Mouse (Mus musculus) MEL (cell line): Measurements from ENCODE around the gene Rela. TPM values are rescaled to one million over a fixed set of nuclear protein-coding genes. Genes with fewer than 3 reads are reported as not detected.

Experiments
- DNase-seq: peaks from one replicate; pipeline ENCODE4 v3.0.0; 2011; ENCODE audit warnings: low read depth, low spot score
- H3K27ac ChIP-seq: 2 replicates; pipeline ENCODE4 v1.5.1; 2012; ENCODE audit warnings: low read depth, mild to moderate bottlenecking, control low read depth, low read length, moderate library complexity; ENCODE audit not compliant: control insufficient read depth
- H3K27me3 ChIP-seq, 2 experiments: fragments of 150-350 bp in 1 of 2; sonication (generic) in 1 of 2; 2 replicates each; pipeline ENCODE4 v1.6.1; 2012; ENCODE audit warnings: low read length in 2 of 2, mild to moderate bottlenecking in 2 of 2, improper control_type of control experiment in 1 of 2, moderate library complexity in 1 of 2; ENCODE audit not compliant: insufficient read depth in 2 of 2, control insufficient read depth in 1 of 2
- H3K36me3 ChIP-seq, 2 experiments: 2 replicates each; pipeline ENCODE4 v1.6.1; 2012 to 2014; ENCODE audit warnings: low read length in 2 of 2, improper control_type of control experiment in 1 of 2, inconsistent platforms in 1 of 2, mild to moderate bottlenecking in 1 of 2; ENCODE audit not compliant: insufficient read depth in 2 of 2, control insufficient read depth in 1 of 2
- H3K4me1 ChIP-seq, 2 experiments: fragments of 150-350 bp in 1 of 2; sonication (generic) in 1 of 2; 2 replicates each; pipeline ENCODE4 v1.6.1; 2012; ENCODE audit warnings: low read length in 2 of 2, improper control_type of control experiment in 1 of 2, mild to moderate bottlenecking in 1 of 2; ENCODE audit not compliant: insufficient read depth in 2 of 2, control insufficient read depth in 1 of 2
- H3K4me3 ChIP-seq, 2 experiments: fragments of 150-350 bp in 1 of 2; sonication (generic) in 1 of 2; 2 replicates each; pipeline ENCODE4 v1.5.1; 2012; ENCODE audit warnings: low read depth in 2 of 2, low read length in 2 of 2, mild to moderate bottlenecking in 2 of 2, moderate library complexity in 2 of 2, control low read depth in 1 of 2, improper control_type of control experiment in 1 of 2; ENCODE audit not compliant: control insufficient read depth in 1 of 2, insufficient read depth in 1 of 2
- H3K79me2 ChIP-seq: 2 replicates; pipeline ENCODE4 v1.6.1; 2012; ENCODE audit warnings: mild to moderate bottlenecking, low read length, moderate library complexity; ENCODE audit not compliant: control insufficient read depth, poor library complexity, insufficient read depth
- H3K9ac ChIP-seq: 2 replicates; pipeline ENCODE4 v1.6.1; 2012; ENCODE audit warnings: low read depth, mild to moderate bottlenecking, control low read depth, low read length, moderate library complexity; ENCODE audit not compliant: control insufficient read depth, poor library complexity, severe bottlenecking
- H3K9me3 ChIP-seq: fragments of 150-350 bp; sonication (generic); replicated peaks from 2 replicates; pipeline ENCODE4 v1.6.1; 2012; ENCODE audit warnings: mild to moderate bottlenecking, low read length, improper control_type of control experiment, moderate library complexity; ENCODE audit not compliant: insufficient read depth
- CHD2 ChIP-seq: IDR thresholded peaks from 2 replicates; pipeline ENCODE4 v1.6.1; 2011; ENCODE audit warnings: low read length, improper control_type of control experiment
- EP300 ChIP-seq, 2 experiments: IDR thresholded peaks; 2 replicates each; pipeline ENCODE4 v1.6.1; 2011; ENCODE audit warnings: improper control_type of control experiment in 2 of 2, low read length in 2 of 2, low read depth in 1 of 2, mild to moderate bottlenecking in 1 of 2
- ETS1 ChIP-seq: IDR thresholded peaks from 2 replicates; pipeline ENCODE4 v1.6.1; 2012; ENCODE audit warnings: low read depth, mild to moderate bottlenecking, inconsistent platforms, low read length, improper control_type of control experiment, moderate library complexity
- GATA1 ChIP-seq: IDR thresholded peaks from 2 replicates; pipeline ENCODE4 v1.6.1; 2011; ENCODE audit warnings: low read depth, low read length, improper control_type of control experiment
- MAFK ChIP-seq: IDR thresholded peaks from 2 replicates; pipeline ENCODE4 v1.6.1; 2011; ENCODE audit warnings: low read depth, mild to moderate bottlenecking, low read length, improper control_type of control experiment, borderline replicate concordance
- MAX ChIP-seq: IDR thresholded peaks from 2 replicates; pipeline ENCODE4 v1.6.1; 2011; ENCODE audit warnings: low read length, improper control_type of control experiment
- MAZ ChIP-seq: IDR thresholded peaks from 2 replicates; pipeline ENCODE4 v1.6.1; 2012; ENCODE audit warnings: low read depth, mild to moderate bottlenecking, inconsistent platforms, low read length, improper control_type of control experiment
- MEF2A ChIP-seq: IDR thresholded peaks from 2 replicates; pipeline ENCODE4 v1.6.1; 2014; ENCODE audit warnings: low read depth, mild to moderate bottlenecking, inconsistent platforms, low read length, improper control_type of control experiment; ENCODE audit not compliant: poor library complexity, insufficient replicate concordance, severe bottlenecking; ENCODE audit errors: extremely low read depth
- NRF1 ChIP-seq: IDR thresholded peaks from 2 replicates; pipeline ENCODE4 v1.6.1; 2014; ENCODE audit warnings: low read depth, mild to moderate bottlenecking, inconsistent platforms, low read length, improper control_type of control experiment, moderate library complexity; ENCODE audit not compliant: poor library complexity, insufficient read depth, severe bottlenecking
- POLR2AphosphoS2 ChIP-seq: IDR thresholded peaks from 2 replicates; pipeline ENCODE4 v1.6.1; 2011; ENCODE audit warnings: low read length, improper control_type of control experiment
- RAD21 ChIP-seq: IDR thresholded peaks from 2 replicates; pipeline ENCODE4 v1.6.1; 2011; ENCODE audit warnings: mild to moderate bottlenecking, low read depth, low read length, improper control_type of control experiment
- RCOR1 ChIP-seq: IDR thresholded peaks from 2 replicates; pipeline ENCODE4 v1.6.1; 2012; ENCODE audit warnings: low read depth, mild to moderate bottlenecking, inconsistent platforms, low read length, improper control_type of control experiment
- SIN3A ChIP-seq: IDR thresholded peaks from 2 replicates; pipeline ENCODE4 v1.6.1; 2012; ENCODE audit warnings: low read length, improper control_type of control experiment, inconsistent platforms
- SMC3 ChIP-seq: IDR thresholded peaks from 2 replicates; pipeline ENCODE4 v1.6.1; 2011; ENCODE audit warnings: low read depth, low read length, improper control_type of control experiment
- TCF12 ChIP-seq: IDR thresholded peaks from 2 replicates; pipeline ENCODE4 v1.6.1; 2014; ENCODE audit warnings: low read depth, mild to moderate bottlenecking, inconsistent platforms, low read length, improper control_type of control experiment, moderate library complexity
- UBTF ChIP-seq: IDR thresholded peaks from 2 replicates; pipeline ENCODE4 v1.6.1; 2012; ENCODE audit warnings: low read depth, mild to moderate bottlenecking, inconsistent platforms, low read length, improper control_type of control experiment, moderate library complexity, borderline replicate concordance; ENCODE audit not compliant: insufficient read depth
- USF1 ChIP-seq: IDR thresholded peaks from 2 replicates; pipeline ENCODE4 v1.6.1; 2014; ENCODE audit warnings: low read depth, mild to moderate bottlenecking, inconsistent platforms, low read length, improper control_type of control experiment, moderate library complexity
- USF2 ChIP-seq, 2 experiments: IDR thresholded peaks; 2 replicates each; pipeline ENCODE4 v1.6.1; 2011 to 2012; ENCODE audit warnings: improper control_type of control experiment in 2 of 2, low read length in 2 of 2, borderline replicate concordance in 1 of 2, inconsistent platforms in 1 of 2, low read depth in 1 of 2, mild to moderate bottlenecking in 1 of 2; ENCODE audit not compliant: insufficient read depth in 1 of 2
- ZKSCAN1 ChIP-seq: IDR thresholded peaks from 2 replicates; pipeline ENCODE4 v1.6.1; 2012; ENCODE audit warnings: low read depth, mild to moderate bottlenecking, inconsistent platforms, low read length, improper control_type of control experiment, moderate library complexity
- ZMIZ1 ChIP-seq: IDR thresholded peaks from 2 replicates; pipeline ENCODE4 v1.6.1; 2012; ENCODE audit warnings: low read depth, mild to moderate bottlenecking, inconsistent platforms, low read length, improper control_type of control experiment, moderate library complexity
- ZNF384 ChIP-seq: IDR thresholded peaks from 2 replicates; pipeline ENCODE4 v1.6.1; 2012; ENCODE audit warnings: low read depth, mild to moderate bottlenecking, inconsistent platforms, low read length, improper control_type of control experiment
- polyA plus RNA-seq, 2 experiments: library from polyadenylated mRNA; stranded (reverse) in 1 of 2; unstranded in 1 of 2; fragments of >175 nt in 1 of 2; fragments of >200 nt in 1 of 2; gene quantifications; 2 replicates each; pipeline versions ENCODE4 v1.2.1 to v1.2.4; 2012; ENCODE audit warnings: low replicate concordance in 2 of 2, low read depth in 1 of 2; ENCODE audit not compliant: insufficient read length in 2 of 2, insufficient read depth in 1 of 2, missing spikeins in 1 of 2
- total RNA-seq: library from RNA; depleted of rRNA; stranded (reverse); fragments of 300-350 nt; gene quantifications from 2 replicates; pipeline ENCODE4 v1.2.3, GENCODE M21; 2012

Rela gene
- total and polyA plus RNA-seq, 3 experiments = 16.4 to 61.7 TPM; not detected in 1

DNA sequence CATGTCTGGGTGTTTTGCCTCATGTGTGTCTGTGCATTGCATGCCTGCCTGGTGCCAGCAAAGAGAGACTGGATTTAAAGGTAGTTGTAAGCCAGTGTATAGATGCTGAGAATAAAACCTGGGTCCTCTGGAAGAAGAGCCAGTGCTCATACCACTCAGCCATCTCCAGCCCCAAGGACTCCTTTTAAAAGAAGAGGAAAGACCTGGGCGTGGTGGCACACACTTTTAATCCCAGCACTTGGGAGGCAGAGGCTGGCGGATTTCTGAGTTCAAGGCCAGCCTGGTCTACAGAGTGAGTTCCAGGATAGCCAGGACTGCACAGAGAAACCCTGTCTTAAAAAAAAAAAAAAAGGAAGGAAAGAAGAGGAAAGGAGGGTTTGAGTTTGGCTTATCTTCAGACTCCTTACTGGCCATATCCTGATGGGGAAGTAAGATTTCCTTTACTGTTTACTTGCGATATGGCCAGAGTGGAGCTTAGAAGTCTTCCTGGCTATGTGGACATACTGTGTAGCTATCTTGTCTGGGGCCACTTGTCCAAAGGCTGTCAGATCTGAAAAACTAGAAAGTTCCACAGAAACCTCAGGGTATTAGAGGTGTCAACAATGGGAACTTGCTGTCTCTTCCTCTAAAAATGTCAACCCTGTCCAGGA lies 24.4 kb upstream of the Rela start (continued):
- TF ChIP-seq MEF2A (no peak), MAX (no peak), RAD21 (no peak), TCF12 (peak; percentile 95), ZKSCAN1 (peak; percentile 36; the same call in 1 of the 2 replicates), CHD2 (no peak)

DNA sequence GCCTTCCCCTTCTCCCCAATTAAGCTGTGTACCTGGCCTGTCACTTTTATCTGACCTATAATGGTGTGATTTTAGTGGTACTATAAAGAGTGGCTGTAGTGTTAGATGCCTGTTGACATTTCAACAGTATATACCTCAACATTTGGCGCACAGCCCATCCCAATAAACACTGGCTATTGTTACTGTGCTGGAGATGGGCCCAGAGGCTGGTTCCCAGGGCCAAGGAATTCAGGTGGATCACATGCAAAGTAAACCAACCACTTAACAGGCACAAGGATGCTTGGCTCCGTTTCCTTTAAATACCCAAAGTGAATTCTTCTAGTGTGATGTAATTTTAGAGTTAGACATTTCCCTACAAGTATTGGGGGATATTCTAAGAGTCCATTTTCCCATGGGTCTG lies 22.3 kb upstream of the Rela start:
- TF ChIP-seq POLR2AphosphoS2 (no peak), NRF1 (no peak), MAZ (no peak)
- Histone ChIP-seq H3K27me3 (no peaks in the 10 kb centered on the region), H3K9me3 (no peaks in the 10 kb centered on the region), H3K36me3 (peaks cover 0 to 35% of the 10 kb centered on the region in 2 experiments; a peak in 2 of 4 replicates), H3K4me3 (no peak overlapping the region), H3K27ac (no peak overlapping the region), H3K79me2 (peaks cover under 1% of the 10 kb centered on the region; the same call in 1 of the 2 replicates), H3K4me1 (peaks cover 12 to 38% of the 10 kb centered on the region in 2 experiments), H3K9ac (no peak overlapping the region)
- DNase-seq = no peak

- no peaks in the 10 kb centered on the region for H3K79me2 ChIP-seq
These were observed 17.3 kb upstream of the Rela start for GRCm38 (mm10) chr19:5620007-5620406.

More at GRCm38 (mm10) chr19:5620007-5620406, 17.3 kb upstream of the Rela start:
- H3K9me3 ChIP-seq = no peaks in the 10 kb centered on the region
- TF ChIP-seq UBTF (no peak), USF2 (IDR thresholded peaks at IDR 0.05; ENCODE audit: borderline replicate concordance in 1 of 2, insufficient read depth in 1 of 2, low read depth in 1 of 2, low read length in 2 of 2) (no peak), ETS1 (peak; percentile 37; the same call in 1 of the 2 replicates), TCF12 (no peak), GATA1 (peak; percentile 50; the same call in 1 of the 2 replicates), SMC3 (no peak), ZMIZ1 (no peak), MAFK (no peak), NRF1 (no peak), RAD21 (no peak), USF1 (no peak), MAZ (no peak), SIN3A (no peak), MAX (no peak), ZNF384 (no peak), RCOR1 (peak; percentile 53), EP300 (IDR thresholded peaks at IDR 0.05; ENCODE audit: low read depth in 1 of 2, low read length in 2 of 2) (peak; percentile 38 to 46; a peak in 2 of 4 replicates)
- TF ChIP-seq, all 39 proteins: peak for 4
- Histone ChIP-seq H3K36me3 (peaks cover 0 to 2% of the 10 kb centered on the region in 2 experiments; a peak in 2 of 4 replicates), H3K9ac (no peak overlapping the region), H3K27me3 (no peaks in the 10 kb centered on the region), H3K4me1 (peaks cover 4 to 11% of the 10 kb centered on the region in 2 experiments; a peak in 3 of 4 replicates), H3K27ac (no peak overlapping the region), H3K4me3 (no peak overlapping the region)
- no peak for DNase-seq
